Mouse (Mus musculus) neural tube, embryonic 15.5 days (tissue): ENCODE results near the gene Olfr1348. TPM values are rescaled to one million over a fixed set of nuclear protein-coding genes. Genes with fewer than 3 reads are reported as not detected.
"Not testable (repeated sequence)": the region's sequence is repeated elsewhere in the genome, so short reads cannot be mapped to it uniquely, and the experiment has no call there.

Source experiments
- ATAC-seq: fragments of 200-750 bp; cut with Nextera tagmentation; 2 replicates; pipeline ENCODE4 v1.8.0; 2017; ENCODE audit warnings: mild to moderate bottlenecking, moderate TSS enrichment, moderate library complexity; ENCODE audit not compliant: low FRiP score
- H3K27ac ChIP-seq: fragments of 300-500 bp; sonication (generic); replicated peaks from 2 replicates; pipeline ENCODE4 v1.5.1; 2015; ENCODE audit warnings: mild to moderate bottlenecking, inconsistent platforms
- H3K27me3 ChIP-seq: fragments of 300-500 bp; sonication (generic); replicated peaks from 2 replicates; pipeline ENCODE4 v1.6.1; 2015; ENCODE audit warnings: inconsistent platforms
- H3K36me3 ChIP-seq: fragments of 300-500 bp; sonication (generic); 2 replicates; pipeline ENCODE4 v1.6.1; 2015; ENCODE audit warnings: inconsistent platforms
- H3K4me1 ChIP-seq: fragments of 300-500 bp; sonication (generic); 2 replicates; pipeline ENCODE4 v1.6.1; 2015; ENCODE audit warnings: inconsistent platforms
- H3K4me2 ChIP-seq: fragments of 300-500 bp; sonication (generic); 2 replicates; pipeline ENCODE4 v1.6.1; 2015; ENCODE audit warnings: inconsistent platforms, mild to moderate bottlenecking, moderate library complexity
- H3K4me3 ChIP-seq: fragments of 300-500 bp; sonication (generic); replicated peaks from 2 replicates; pipeline ENCODE4 v1.5.1; 2015; ENCODE audit warnings: mild to moderate bottlenecking, inconsistent platforms
- H3K9ac ChIP-seq: fragments of 300-500 bp; sonication (generic); replicated peaks from 2 replicates; pipeline ENCODE4 v1.6.1; 2015; ENCODE audit warnings: mild to moderate bottlenecking, inconsistent platforms
- H3K9me3 ChIP-seq: fragments of 300-500 bp; sonication (generic); replicated peaks from 2 replicates; pipeline ENCODE4 v1.6.1; 2016; ENCODE audit warnings: inconsistent platforms
- WGBS: fragments of 180-500 bp; shearing (Covaris S2); methylation state at CpG from one replicate; pipeline ENCODE4 v1.1.7; 2015; ENCODE audit warnings: mixed read lengths; 5-methylcytosine and 5-hydroxymethylcytosine counted together
- polyA plus RNA-seq: library from polyadenylated mRNA; unstranded; fragments of >200 nt; fragmentation: Nextera tagmentation; extraction: Ambion mirVana; gene quantifications from 2 replicates; pipeline ENCODE4 v1.2.1, GENCODE M21; 2015

Gene Olfr1348
- not detected in 2 replicates for polyA plus RNA-seq

DNA sequence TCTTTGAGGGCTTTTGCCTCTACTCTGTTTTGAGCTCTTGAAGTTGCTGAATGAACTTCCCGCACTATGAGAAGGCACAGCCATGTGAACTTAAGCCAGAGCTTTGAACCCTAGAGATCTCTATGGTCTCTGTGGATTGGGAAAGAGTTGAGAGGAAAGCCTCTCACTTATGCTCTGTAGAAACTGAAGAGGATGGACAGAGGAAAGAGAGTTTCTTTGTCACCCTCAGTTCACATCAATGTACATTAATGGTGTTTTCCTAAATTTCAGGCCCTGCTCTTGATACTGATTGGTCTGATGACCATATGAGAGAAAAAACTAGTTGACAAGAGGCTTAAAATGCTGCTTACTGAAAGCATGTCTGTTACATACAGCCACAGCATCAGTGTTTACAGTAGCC, at the start of gene Olfr1348:
Olfr1348 (minus strand) TSS at position 101 of the 400 bp plus-strand sequence.
- Histone ChIP-seq H3K4me1 (no peaks in the 10 kb centered on the region), H3K9me3 (no peaks in the 10 kb centered on the region), H3K4me3 (no peak within 1 kb of the TSS), H3K4me2 (no peak within 1 kb of the TSS), H3K36me3 (no peaks in the 10 kb centered on the region), H3K9ac (no peak within 1 kb of the TSS), H3K27ac (no peak within 1 kb of the TSS), H3K27me3 (no peaks in the 10 kb centered on the region)
- no peak for ATAC-seq
- WGBS = 97% methylated on average over 1 of the region's 1 CpGs

DNA sequence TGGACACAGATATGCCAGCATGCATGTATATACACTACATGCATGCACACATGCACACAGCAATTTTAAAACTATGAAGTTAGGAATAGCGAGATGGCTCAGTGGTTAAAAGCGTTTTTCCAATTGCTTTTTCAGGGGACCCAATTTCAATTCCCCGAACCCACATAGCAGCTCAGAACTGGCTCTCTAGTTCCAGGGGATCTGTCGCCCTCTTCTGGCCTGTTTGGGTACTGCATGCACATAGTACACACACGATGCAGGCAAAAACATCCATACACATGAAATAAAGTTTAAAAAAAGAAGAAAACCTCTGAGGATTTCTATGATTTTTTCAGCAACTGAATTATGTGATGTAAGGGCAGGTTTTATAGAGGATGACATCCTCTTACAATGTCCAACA, 17.6 kb upstream of the Olfr1348 start:
- no peak overlapping the region for H3K4me3 ChIP-seq
- WGBS = 69% methylated on average over 5 of the region's 5 CpGs
- ATAC-seq = no peak
- no peak overlapping the region for H3K4me2 ChIP-seq
- H3K9ac ChIP-seq = no peak overlapping the region
- no peaks in the 10 kb centered on the region for H3K9me3 ChIP-seq
- H3K27ac ChIP-seq = no peak overlapping the region
- no peaks in the 10 kb centered on the region for H3K36me3 ChIP-seq
- no peaks in the 10 kb centered on the region for H3K4me1 ChIP-seq
- no peaks in the 10 kb centered on the region for H3K27me3 ChIP-seq

DNA sequence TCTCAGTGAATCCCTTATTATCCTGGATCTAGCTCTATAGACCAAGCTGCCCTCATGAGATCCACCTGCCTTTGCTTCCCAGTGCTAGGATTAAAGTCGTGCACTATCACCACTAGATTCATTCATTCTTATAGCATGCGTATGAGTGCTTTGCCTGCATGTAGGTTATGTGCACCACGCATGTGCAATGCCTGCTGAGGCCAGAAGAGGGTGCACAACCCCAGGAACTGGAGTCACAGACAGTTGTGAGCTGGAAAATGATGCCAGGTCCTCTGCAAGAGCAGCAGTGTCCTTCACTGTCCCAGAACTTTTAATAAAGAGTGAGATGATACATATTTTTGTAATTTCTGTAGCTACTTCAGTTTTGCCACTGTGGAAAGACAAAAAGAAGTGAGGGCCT, 16.5 kb upstream of the Olfr1348 start:
- no peak overlapping the region for H3K27ac ChIP-seq

DNA sequence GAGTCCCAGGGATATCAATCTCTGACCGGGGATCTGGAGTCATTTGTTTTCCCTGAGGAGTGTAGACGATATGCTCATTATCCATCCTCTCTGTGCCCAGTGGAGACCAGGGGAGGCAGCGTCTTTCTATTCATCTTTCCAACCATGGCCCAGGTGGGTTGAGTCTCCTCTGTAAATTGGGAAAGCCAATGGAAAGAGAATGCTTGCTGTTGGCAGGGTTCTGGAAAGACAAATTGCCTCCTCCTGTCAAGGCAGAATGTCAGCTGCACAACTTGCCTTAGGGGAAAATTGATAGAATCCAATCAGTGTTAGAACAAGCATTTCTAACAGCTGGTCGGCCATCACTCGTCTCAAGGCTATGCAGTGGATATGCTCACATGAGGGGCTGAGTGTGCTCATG, 14.3 kb upstream of the Olfr1348 start, which contains the start of gene Olfr1349:
Olfr1349 (minus strand) TSS at position 101 of the 400 bp plus-strand sequence.
- Histone ChIP-seq H3K9me3 (0 out of 2 replicates have a peak, but pooled peaks cover 3% of the 10 kb centered on the region), H3K9ac (no peak within 1 kb of the TSS), H3K4me1 (no peaks in the 10 kb centered on the region), H3K4me3 (no peak within 1 kb of the TSS), H3K36me3 (no peaks in the 10 kb centered on the region), H3K4me2 (no peak within 1 kb of the TSS), H3K27me3 (no peaks in the 10 kb centered on the region), H3K27ac (no peak within 1 kb of the TSS)
- no peak for ATAC-seq
- 81% methylated on average over 5 of the region's 5 CpGs for WGBS

More for the DNA sequence above, 16.5 kb upstream of the Olfr1348 start:
- H3K27me3 ChIP-seq = no peaks in the 10 kb centered on the region
- no peak overlapping the region for H3K4me3 ChIP-seq
- H3K9ac ChIP-seq = no peak overlapping the region
- H3K36me3 ChIP-seq = no peaks in the 10 kb centered on the region
- 60% methylated on average over 3 of the region's 3 CpGs for WGBS
- no peak for ATAC-seq
- no peaks in the 10 kb centered on the region for H3K4me1 ChIP-seq
- H3K9me3 ChIP-seq = no peaks in the 10 kb centered on the region
- H3K4me2 ChIP-seq = no peak overlapping the region

DNA sequence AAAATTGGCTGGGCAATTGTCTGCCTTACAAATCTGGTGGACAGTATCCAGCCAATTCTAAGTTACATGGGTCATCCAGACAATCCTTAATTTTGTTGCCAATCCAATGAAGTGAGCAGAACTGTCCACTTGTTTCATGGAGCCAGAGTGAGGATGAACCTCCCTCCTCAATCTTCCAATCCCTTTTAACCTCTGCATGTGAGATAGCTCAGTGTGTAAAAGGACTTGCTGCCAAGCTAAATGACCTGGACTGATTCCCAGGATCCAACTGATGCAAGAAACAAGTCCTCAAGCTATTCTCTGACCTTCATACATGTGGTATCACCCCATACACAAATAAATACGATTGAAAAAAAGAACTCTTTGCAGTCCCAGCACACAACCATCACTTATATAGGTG, 13.1 kb upstream of the Olfr1348 start:
- H3K27ac ChIP-seq = no peak overlapping the region
- no peaks in the 10 kb centered on the region for H3K4me1 ChIP-seq
- WGBS = 41% methylated on average over 1 of the region's 1 CpGs
- no peak overlapping the region for H3K9ac ChIP-seq
- no peaks in the 10 kb centered on the region for H3K36me3 ChIP-seq
- H3K27me3 ChIP-seq = no peaks in the 10 kb centered on the region
- H3K4me3 ChIP-seq = no peak overlapping the region
- no peak overlapping the region for H3K4me2 ChIP-seq
- 0 out of 2 replicates have a peak, but pooled peaks cover 3% of the 10 kb centered on the region for H3K9me3 ChIP-seq
- ATAC-seq = no peak

DNA sequence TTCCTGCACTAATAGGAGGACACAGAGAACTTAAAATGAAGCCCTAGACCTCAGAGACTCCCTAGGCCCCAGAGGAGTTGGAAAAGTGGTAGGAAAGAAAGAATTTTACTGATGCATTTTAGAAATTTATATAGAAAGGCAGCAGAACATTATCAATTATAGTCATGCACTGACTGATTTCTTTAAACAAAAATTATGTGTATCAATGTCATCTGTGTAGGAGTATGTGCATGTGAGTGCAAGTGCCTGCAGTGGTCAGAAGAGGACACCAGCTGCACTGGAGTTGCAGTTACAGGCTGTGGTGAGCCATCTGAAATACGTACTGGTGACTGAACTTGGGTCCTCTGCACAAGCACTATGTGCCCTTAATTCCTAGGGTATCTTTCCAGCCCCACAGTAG, 8.9 kb downstream of the Olfr1348 start, which contains the start of gene Olfr1347:
Olfr1347 (minus strand) TSS at position 101 of the 400 bp plus-strand sequence.
- Histone ChIP-seq H3K27me3 (no peaks in the 10 kb centered on the region), H3K27ac (no peak within 1 kb of the TSS), H3K9ac (no peak within 1 kb of the TSS), H3K4me2 (no peak within 1 kb of the TSS), H3K9me3 (no peaks in the 10 kb centered on the region), H3K36me3 (no peaks in the 10 kb centered on the region), H3K4me3 (no peak within 1 kb of the TSS), H3K4me1 (no peaks in the 10 kb centered on the region)
- no peak for ATAC-seq
- 75% methylated on average over 1 of the region's 1 CpGs for WGBS

DNA sequence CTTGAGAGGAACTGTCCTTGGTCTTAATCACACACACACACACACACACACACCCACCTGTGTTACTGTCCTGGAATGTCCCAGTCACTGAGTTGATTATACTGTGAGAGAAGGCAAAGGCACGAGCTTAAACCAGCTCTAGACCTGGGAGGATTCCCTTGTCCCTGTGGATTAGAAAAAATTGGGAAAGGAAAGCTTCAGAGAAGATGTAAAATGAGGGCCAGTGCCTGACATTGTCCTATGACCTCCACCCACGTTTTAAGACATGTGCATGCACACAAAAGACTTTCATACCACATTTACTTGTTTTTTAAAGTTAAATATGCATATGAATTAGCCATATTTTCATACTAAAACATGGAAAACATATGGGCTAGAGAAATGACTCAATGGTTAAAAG, 21.7 kb downstream of the Olfr1348 start, which contains the start of gene Olfr5:
Olfr5 (minus strand) TSS at position 101 of the 400 bp plus-strand sequence.
- H3K4me3 ChIP-seq = no peak within 1 kb of the TSS
- H3K27ac ChIP-seq = no peak within 1 kb of the TSS
- WGBS = 39% methylated on average over 2 of the region's 2 CpGs
- H3K4me1 ChIP-seq = no peaks in the 10 kb centered on the region
- H3K27me3 ChIP-seq = no peaks in the 10 kb centered on the region
- no peak within 1 kb of the TSS for H3K4me2 ChIP-seq
- no peaks in the 10 kb centered on the region for H3K9me3 ChIP-seq
- ATAC-seq = no peak
- no peak within 1 kb of the TSS for H3K9ac ChIP-seq
- no peaks in the 10 kb centered on the region for H3K36me3 ChIP-seq

DNA sequence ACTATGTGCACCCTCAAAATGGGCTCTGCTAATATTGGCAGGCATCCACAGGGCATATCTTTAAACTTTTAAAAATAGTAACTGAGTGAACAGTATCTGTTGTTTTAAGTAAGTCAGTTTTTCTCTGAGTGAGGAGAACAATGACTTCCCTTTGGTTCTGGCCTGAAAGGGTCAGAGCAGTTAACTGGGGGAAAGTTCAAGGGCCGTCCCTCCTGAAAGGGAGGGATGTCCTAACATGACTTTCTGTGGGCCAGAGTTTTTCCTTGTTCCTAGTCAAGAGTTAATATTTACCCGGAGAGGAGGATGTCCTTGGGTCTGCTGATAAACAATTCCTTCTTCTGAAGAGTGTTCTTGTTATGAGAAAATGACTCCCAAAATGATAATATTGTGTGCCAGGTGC, 30.9 kb downstream of the Olfr1348 start:
- H3K4me2 ChIP-seq, H3K9me3 ChIP-seq, H3K4me1 ChIP-seq, H3K27me3 ChIP-seq, H3K4me3 ChIP-seq, H3K9ac ChIP-seq, H3K36me3 ChIP-seq, H3K27ac ChIP-seq, ATAC-seq: not testable (repeated sequence)
- WGBS = 74% methylated on average over 2 of the region's 2 CpGs

DNA sequence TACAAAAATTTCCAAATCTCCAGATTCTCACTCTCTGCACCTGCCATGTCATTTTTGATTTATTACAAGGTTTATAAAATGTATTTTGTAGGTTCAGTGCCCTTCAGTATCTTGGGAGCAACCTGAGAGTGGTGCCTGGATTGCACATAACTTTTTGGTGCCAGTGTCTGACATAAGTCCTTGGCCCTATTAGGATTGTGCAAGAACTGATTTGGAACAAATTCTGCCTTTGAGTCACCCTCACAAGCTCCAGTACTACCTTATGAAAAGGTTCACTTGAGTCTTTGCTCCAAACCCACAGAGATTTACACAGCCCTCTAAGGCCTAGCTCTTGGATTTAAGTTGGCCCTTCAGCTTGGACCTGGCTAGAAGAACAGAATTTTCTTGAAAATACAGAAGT, 41.6 kb downstream of the Olfr1348 start, which contains the start of gene Olfr1346:
Olfr1346 (plus strand) TSS at position 151 of the 400 bp plus-strand sequence.
- Histone ChIP-seq H3K4me3 (no peak within 1 kb of the TSS), H3K9me3 (no peaks in the 10 kb centered on the region), H3K9ac (no peak within 1 kb of the TSS), H3K4me1 (no peaks in the 10 kb centered on the region), H3K36me3 (no peaks in the 10 kb centered on the region), H3K4me2 (no peak within 1 kb of the TSS), H3K27me3 (no peaks in the 10 kb centered on the region), H3K27ac (no peak within 1 kb of the TSS)
- ATAC-seq = no peak

DNA sequence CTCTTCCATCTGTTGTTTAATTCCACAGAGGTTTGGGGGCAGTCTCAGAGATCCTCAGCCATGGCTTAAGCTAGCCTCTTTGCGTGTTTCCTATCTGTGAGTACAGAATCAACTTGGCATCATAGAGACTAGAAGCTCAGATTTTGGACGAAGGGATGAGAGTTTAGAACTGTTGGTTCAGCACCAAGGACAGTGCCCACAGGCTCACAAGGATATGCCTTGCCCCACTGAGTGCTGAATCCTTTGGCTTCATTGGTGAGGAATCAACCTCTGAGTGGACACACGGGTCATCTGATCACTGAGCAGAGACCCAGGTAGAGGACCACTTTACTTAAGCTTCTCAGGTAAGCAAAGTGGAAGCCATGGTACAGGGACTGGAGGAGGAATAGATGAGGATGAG, 52.1 kb downstream of the Olfr1348 start:
- 44% methylated on average over 3 of the region's 3 CpGs for WGBS
- H3K9ac ChIP-seq = no peak overlapping the region
- H3K27me3 ChIP-seq = no peaks in the 10 kb centered on the region
- H3K36me3 ChIP-seq = no peaks in the 10 kb centered on the region
- ATAC-seq = no peak
- no peak overlapping the region for H3K4me2 ChIP-seq
- H3K27ac ChIP-seq = no peak overlapping the region
- H3K4me3 ChIP-seq = no peak overlapping the region
- no peaks in the 10 kb centered on the region for H3K4me1 ChIP-seq
- H3K9me3 ChIP-seq = no peaks in the 10 kb centered on the region

DNA sequence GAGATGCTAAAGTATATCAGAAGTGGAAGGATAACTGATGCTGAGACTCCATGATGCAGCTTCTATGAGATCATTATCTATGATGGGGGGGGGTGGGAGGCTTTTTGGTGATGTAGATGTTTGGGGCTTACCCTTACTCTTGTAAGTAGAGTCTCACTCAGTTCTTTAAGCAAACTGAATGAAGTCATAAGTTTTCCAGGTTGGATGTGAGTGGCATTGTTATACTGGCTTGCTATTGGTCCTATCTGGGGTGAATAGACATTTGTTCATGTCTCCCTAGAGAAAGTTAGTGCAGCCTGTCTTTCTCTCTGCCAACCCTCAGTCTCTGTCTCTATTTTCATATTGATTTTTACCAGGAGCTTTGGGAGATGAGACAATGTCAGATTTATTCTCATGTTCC, 52.7 kb downstream of the Olfr1348 start, which contains the start of gene Olfr1336:
Olfr1336 (plus strand) TSS at position 301 of the 400 bp plus-strand sequence.
- Histone ChIP-seq H3K9ac (no peak within 1 kb of the TSS), H3K27me3 (no peaks in the 10 kb centered on the region), H3K27ac (no peak within 1 kb of the TSS), H3K4me3 (no peak within 1 kb of the TSS), H3K4me1 (no peaks in the 10 kb centered on the region), H3K4me2 (no peak within 1 kb of the TSS), H3K36me3 (no peaks in the 10 kb centered on the region), H3K9me3 (no peaks in the 10 kb centered on the region)
- no peak for ATAC-seq
